Mouse (Mus musculus) thymus, adult 2 months (tissue): ENCODE data around the gene Lrch2.

Source experiments
- CTCF ChIP-seq: fragments of 200-500 bp; IDR thresholded peaks from 2 replicates; pipeline ENCODE4 v1.5.1; 2012; ENCODE audit warnings: mild to moderate bottlenecking, control low read depth, low read length, moderate library complexity, borderline replicate concordance; ENCODE audit not compliant: control insufficient read depth, poor library complexity, insufficient read depth; ENCODE audit errors: extremely low read depth
- POLR2A ChIP-seq: fragments of 200-500 bp; IDR thresholded peaks from 2 replicates; pipeline ENCODE4 v1.6.1; 2012; ENCODE audit warnings: mild to moderate bottlenecking, low read length, control low read depth, moderate library complexity; ENCODE audit not compliant: control insufficient read depth, poor library complexity, insufficient read depth; ENCODE audit errors: extremely low read depth

DNA sequence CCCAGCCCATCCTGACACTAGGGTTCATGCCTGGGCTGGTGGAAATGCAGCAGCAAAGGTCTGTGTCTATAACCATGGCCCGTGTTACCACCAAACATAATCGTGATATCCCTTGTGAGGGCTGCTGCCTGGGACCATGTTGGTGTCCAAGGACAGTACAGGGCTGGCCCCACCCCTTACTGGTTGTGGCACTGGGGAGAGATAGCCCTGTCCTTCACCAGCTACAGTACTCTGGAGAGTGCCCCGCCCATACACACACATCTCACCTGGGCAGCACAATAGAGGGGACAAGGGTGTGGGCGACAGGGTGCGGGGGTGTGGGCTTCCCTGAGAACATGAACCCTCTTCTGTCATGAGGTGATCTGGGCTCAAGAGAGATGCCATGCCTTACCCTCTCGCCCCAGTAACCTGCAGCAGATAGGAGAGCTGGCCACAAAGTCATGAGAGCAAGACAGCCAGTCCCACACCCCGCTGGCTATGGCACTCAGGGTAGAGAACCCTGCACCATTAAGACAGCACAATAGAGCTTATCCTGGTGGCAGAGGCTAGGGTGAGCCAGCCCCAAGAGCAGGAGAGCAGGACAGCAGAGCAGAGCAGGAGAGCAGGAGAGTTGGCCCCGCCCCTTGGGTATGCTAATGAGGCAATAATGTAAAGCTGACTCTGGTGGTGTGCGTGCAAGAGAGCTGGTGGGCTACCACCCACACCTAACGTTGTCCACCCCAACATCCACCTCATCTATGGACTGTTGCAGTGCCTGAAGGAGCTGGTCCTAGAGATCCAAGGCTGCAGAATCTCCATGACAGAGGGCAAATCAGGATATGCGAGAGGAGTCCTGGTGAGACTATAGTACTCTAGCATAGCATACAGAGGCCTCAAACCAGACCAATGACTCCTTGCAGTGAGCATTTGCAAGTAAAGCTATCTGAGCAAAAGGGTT, 12.7 kb downstream of the Lrch2 start:
- TF ChIP-seq POLR2A (no peak), CTCF (no peak)
